Mouse (Mus musculus) 3T3-L1 (cell line): ENCODE data around the gene Ndufaf2.

Experiments used
- DNase-seq: peaks from one replicate; pipeline ENCODE4 v3.0.0-alpha.2; 2015; ENCODE audit warnings: low read depth, low spot score

Ndufaf2 gene

GRCm38 (mm10) chr13:108138403-108138977 lies 19.9 kb downstream of the Ndufaf2 start:
- no peak for DNase-seq

GRCm38 (mm10) chr13:108135617-108136016 lies 22.8 kb downstream of the Ndufaf2 start:
- DNase-seq: no peak

- no peak for DNase-seq
These were observed 26.2 kb downstream of the Ndufaf2 start for GRCm38 (mm10) chr13:108132031-108132819.

- DNase-seq: no peak
These were observed 27.7 kb downstream of the Ndufaf2 start for GRCm38 (mm10) chr13:108130737-108131136.

- peak; percentile 44 for DNase-seq
These were observed 29.4 kb downstream of the Ndufaf2 start for GRCm38 (mm10) chr13:108129070-108129469.

- no peak for DNase-seq
These were observed 30.5 kb downstream of the Ndufaf2 start for GRCm38 (mm10) chr13:108127883-108128282.

GRCm38 (mm10) chr13:108127130-108127529 lies 31.3 kb downstream of the Ndufaf2 start:
- peak; percentile 69 for DNase-seq

- no peak for DNase-seq
These were observed 32.2 kb downstream of the Ndufaf2 start for GRCm38 (mm10) chr13:108126246-108126645.

GRCm38 (mm10) chr13:108124096-108124495 lies 34.3 kb downstream of the Ndufaf2 start:
- no peak for DNase-seq

GRCm38 (mm10) chr13:108123109-108123723 lies 35.2 kb downstream of the Ndufaf2 start:
- no peak for DNase-seq

- DNase-seq: no peak
These were observed 38.8 kb downstream of the Ndufaf2 start for GRCm38 (mm10) chr13:108119411-108120310.

GRCm38 (mm10) chr13:108118188-108118587 lies 40.2 kb downstream of the Ndufaf2 start:
- DNase-seq: no peak

- no peak for DNase-seq
These were observed 40.8 kb downstream of the Ndufaf2 start for GRCm38 (mm10) chr13:108117654-108118053.

GRCm38 (mm10) chr13:108114257-108114656 lies 44.2 kb downstream of the Ndufaf2 start:
- no peak for DNase-seq

- no peak for DNase-seq
These were observed 44.9 kb downstream of the Ndufaf2 start for GRCm38 (mm10) chr13:108113536-108113935.

- no peak for DNase-seq
These were observed 47.5 kb downstream of the Ndufaf2 start for GRCm38 (mm10) chr13:108110929-108111328.

GRCm38 (mm10) chr13:108100700-108101099 lies 57.7 kb downstream of the Ndufaf2 start:
- no peak for DNase-seq

GRCm38 (mm10) chr13:108096446-108096845 lies 62.0 kb downstream of the Ndufaf2 start:
- DNase-seq: no peak

- peak; percentile 44 for DNase-seq
These were observed 62.8 kb downstream of the Ndufaf2 start for GRCm38 (mm10) chr13:108095617-108096016.

GRCm38 (mm10) chr13:108094681-108095080 lies 63.7 kb downstream of the Ndufaf2 start:
- DNase-seq: no peak

GRCm38 (mm10) chr13:108092290-108092689 lies 66.1 kb downstream of the Ndufaf2 start:
- DNase-seq: no peak

- DNase-seq: no peak
These were observed 71.7 kb downstream of the Ndufaf2 start for GRCm38 (mm10) chr13:108086724-108087123.
